Mouse (Mus musculus): ENCODE measurements around the gene Gm49396.

Gm49396 gene

DNA sequence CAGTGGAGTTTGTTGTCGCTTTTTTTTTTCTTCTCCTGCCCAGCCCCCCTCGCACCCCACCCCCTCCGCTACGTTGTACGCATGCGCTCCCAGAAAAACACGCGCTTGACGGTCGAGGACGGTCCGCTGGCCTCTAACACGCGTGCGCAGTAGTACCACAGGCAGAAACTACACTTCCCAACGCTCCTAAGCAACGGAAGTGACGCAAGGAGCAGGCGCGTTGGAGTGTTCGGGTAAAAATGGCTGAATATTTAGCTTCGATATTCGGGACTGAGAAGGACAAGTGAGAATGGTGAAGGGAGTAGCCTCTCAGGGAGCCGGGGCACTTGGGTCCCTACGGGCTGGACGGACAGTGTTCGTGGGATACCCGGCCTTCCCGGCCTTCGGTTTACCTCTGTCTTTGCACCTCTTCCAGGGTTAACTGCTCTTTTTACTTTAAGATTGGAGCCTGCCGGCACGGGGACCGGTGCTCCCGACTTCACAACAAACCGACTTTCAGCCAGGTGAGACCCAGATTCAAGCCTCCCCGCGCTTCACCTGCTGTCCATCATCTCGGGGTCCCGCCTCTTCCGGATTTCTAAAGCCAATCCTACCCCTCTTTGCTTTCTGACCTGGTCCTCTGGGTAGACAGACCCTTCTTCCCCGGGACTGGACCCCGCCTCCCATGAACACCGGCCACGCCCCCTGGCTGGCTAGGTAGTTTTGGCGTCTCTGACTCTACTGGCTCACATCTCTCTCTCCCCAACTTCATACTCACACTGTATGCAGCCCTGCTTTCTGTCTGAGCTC lies at the start of gene Gm49396, which contains the start of the genes U2af1l4 and Psenen:
Gene Gm49396 (plus strand): TSS at position 228 of the 789 bp plus-strand sequence.
Gene U2af1l4 (plus strand): TSS at position 185 of the 789 bp plus-strand sequence.
Gene Psenen (minus strand): TSS at position 511 of the 789 bp plus-strand sequence.
- peak; percentile 98 to 99 for DNase-seq

DNA sequence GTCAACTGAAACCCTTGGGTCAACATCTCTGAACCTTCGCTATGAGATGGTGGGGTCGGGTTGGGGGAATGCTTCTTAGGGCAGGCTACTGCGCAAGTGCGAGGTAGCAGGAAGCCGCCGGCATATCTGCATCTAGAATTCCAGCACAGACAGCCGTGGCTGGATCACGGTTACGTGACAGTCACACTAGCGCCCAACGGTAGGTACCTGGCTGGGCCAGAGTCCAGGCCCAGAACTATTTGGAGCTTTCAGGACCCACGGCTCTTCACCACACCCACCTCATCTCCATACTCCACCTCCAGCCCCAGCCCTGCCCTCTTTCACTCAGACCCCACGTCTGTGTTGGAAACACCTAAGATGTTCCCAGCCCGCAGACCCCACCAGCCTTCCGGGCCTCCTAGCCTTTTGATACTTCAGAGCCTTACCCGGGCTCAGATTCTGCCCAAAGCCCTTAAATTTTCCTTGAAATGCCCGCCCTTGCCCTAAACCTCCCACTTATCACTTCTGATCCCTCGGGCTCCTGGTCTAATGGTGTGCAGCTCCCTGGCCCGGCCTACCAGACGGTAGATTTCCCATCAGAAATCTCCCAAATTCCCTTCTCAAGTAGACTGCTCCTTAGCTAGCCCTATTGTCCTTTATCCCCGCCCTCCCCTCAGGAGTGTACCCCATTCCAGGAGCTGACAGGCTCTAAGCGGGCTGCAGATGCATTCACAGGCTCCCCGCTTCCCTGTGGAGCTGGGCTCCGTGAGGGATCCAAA lies 48.0 kb upstream of the Gm49396 start:
- DNase-seq: peak; percentile 36 to 64

DNA sequence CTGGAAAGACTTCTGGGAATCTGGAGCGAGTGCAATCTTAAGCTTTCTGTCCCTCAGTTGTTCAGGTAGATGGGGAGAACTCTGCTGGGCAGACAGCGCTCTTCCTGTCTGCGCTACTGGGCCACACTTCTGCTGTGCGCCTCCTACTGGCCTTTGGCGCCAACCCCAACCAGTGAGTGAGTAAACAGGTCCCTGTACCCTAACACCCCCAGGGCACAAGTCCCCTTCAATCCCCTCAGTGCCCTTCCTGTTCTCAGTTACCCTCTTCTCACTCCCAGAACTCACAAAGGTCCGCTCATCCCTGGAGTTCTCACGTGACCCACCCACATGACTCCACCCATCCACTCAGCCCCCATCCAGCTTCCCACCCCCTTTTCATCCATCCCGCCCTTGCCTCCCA lies 44.8 kb upstream of the Gm49396 start:
- no peak for DNase-seq

- peak; percentile 48 to 72 for DNase-seq
Observed at GRCm38 (mm10) chr7:30520396-30520795, 42.7 kb upstream of the Gm49396 start.

GRCm38 (mm10) chr7:30520856-30521255 lies 42.3 kb upstream of the Gm49396 start:
- DNase-seq: no peak

DNA sequence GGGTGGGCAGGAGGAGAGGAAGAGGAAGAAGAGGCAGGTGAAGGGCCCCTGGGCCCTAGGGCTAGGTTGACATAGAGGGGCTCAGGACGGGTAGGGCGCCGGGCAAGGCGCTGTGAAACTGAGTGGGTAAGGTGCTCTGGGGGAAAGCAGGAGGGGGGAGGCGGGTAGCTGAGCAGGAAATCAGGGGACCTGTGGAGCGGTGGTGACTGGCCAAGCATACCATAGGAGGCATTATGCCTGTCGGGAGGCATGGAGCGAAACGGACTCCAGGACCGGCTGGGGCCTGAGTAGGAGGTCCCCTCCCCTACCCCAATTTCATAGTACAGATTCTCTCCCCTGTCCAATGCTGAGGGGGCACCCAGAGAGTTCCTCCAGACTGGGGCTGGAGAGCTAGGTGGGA lies 40.3 kb upstream of the Gm49396 start:
- no peak for DNase-seq

- DNase-seq: no peak
Observed at GRCm38 (mm10) chr7:30524487-30524886, 38.7 kb upstream of the Gm49396 start.

GRCm38 (mm10) chr7:30525954-30526353 lies 37.2 kb upstream of the Gm49396 start:
- no peak for DNase-seq

- no peak for DNase-seq
Observed at GRCm38 (mm10) chr7:30526399-30526798, 36.7 kb upstream of the Gm49396 start.

- no peak for DNase-seq
Observed at GRCm38 (mm10) chr7:30526981-30527380, 36.2 kb upstream of the Gm49396 start.

- no peak for DNase-seq
Observed at GRCm38 (mm10) chr7:30531291-30531815, 31.8 kb upstream of the Gm49396 start.

GRCm38 (mm10) chr7:30532931-30533330 lies 30.2 kb upstream of the Gm49396 start:
- peak; percentile 76 to 90 for DNase-seq

- peak in 1 of 2 experiments; percentile 32 for DNase-seq
Observed at GRCm38 (mm10) chr7:30533941-30534632, 29.1 kb upstream of the Gm49396 start.

GRCm38 (mm10) chr7:30534633-30535577 lies 28.2 kb upstream of the Gm49396 start, which contains the start of gene Arhgap33:
TSS of gene Arhgap33 (minus strand) at chr7:30535060.
- peak; percentile 98 for DNase-seq

DNA sequence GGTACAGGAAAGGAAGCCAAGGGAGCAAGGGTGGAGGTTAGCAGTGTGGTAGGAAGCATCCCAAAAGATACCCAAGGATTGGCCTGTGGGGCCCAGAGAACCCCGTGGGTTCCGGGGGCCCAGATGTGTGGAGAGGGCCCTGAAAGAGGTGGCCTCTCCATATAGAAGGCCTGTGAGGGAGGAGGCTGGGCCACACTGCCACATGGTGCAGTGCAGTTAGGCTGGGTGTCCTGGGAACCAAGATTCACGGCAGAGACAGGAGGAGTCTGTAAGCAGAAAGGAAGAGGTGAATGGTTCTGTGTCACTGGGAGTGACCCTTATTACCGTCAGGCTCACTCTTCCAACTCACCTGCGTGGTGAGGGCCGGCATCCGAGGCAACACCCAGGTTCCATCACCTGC lies 22.6 kb upstream of the Gm49396 start:
- no peak for DNase-seq

GRCm38 (mm10) chr7:30544327-30544726 lies 18.8 kb upstream of the Gm49396 start:
- no peak for DNase-seq

DNA sequence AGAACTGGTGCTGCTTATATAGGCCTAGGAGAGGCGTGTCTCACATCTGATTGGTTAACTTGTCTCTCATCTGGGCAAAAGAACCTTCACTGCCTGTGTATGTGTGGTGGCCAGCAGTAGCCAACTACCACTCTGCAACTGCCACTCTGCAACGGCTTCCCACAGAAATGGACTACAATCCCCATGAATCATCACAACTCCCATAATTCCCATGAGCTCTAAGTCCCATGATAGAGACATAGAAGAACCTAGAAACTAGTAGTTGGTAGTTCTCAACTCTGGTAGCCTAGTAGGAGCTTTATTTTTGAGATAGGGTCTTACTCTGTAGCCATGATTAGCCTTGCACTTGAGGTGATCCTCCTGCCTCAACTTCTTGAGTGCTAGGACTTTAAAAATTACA lies 13.3 kb upstream of the Gm49396 start:
- DNase-seq: no peak

DNA sequence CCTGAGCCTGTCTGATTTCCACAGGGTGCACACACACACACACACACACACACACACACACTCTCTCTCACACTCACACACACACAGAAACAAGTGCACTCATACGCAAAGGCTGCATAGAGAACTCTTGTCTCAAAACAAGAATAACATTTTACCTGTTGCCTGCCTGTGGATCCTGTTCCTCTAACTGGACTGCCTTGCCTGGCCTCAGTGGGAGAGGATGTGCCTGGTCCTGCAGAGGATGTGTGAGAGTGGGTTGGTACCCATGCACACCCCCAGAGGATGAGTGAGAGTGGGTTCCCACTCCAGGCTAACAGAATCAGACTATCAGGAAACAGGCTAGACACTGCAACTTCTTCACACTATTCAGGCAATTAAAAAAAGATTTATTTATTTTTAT lies 12.5 kb upstream of the Gm49396 start:
- DNase-seq: no peak

- peak in 1 of 2 experiments; percentile 56 for DNase-seq
Observed at GRCm38 (mm10) chr7:30551445-30552101, 11.6 kb upstream of the Gm49396 start.

DNA sequence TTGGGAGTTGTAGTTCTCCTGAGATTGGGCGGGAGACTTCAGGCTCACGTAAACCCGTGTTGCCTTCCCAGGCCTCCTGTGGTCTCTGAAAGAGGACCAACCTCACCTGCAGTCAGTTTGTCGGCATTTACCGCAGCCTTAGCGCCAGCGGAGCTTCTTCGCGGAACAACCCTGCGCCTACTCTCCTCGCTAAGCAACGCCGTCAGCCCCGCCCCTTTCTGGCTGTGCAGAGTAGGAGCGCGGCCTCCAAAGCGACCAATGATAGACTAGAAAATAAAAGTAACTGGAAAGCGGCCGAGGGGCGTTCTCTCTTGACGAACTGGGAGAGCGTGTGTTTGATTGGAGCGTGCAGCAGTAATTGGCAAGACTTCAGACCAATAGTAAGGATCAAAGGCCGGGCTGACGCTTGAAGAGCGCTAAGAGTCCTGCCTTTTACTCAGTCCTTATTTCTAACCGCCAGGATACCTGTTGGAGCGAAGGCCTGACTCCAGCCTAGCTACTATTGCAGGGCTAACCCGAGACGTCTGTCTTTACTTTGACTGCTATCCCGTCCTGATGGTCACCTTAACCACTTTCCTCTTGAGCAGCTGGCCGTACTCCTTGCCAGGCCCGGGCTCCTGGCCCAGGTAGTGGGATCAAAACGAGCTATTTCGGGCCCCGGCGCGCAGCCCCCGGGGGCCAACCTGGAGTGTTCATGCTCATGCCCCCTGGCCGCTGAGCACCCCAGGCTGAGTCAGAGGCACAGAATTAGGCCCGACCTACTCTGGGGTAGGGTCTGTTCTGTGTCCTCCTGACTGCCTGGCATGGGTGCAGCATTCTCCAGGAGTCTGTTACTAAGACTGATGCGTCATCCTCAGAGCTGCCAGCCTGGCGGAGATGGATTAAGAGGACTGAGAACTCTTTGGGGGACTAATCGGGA lies 10.8 kb upstream of the Gm49396 start, which contains the start of the genes Hspb6 and Proser3:
Gene Hspb6 (plus strand): TSS at position 77 of the 919 bp plus-strand sequence.
Gene Proser3 (minus strand): TSS at position 198 of the 919 bp plus-strand sequence.
- peak; percentile 98 to 99 for DNase-seq
